Mouse (Mus musculus) layer of hippocampus, postnatal 10 days (tissue): ENCODE results near the gene Cep104. TPM values are rescaled to one million over a fixed set of nuclear protein-coding genes. Genes with fewer than 3 reads are reported as not detected.

Source experiments
- DNase-seq, 2 experiments: peaks; one replicate each; pipeline ENCODE4 v3.0.0; 2021; ENCODE audit warnings: low spot score in 2 of 2
- total RNA-seq, 2 experiments: library from RNA; stranded (reverse); gene quantifications; 2 replicates each; pipeline ENCODE4 v1.2.3; 2021

The Cep104 gene
- total RNA-seq, 2 experiments from 2014 or later = 26.9 to 27.6 TPM

DNA sequence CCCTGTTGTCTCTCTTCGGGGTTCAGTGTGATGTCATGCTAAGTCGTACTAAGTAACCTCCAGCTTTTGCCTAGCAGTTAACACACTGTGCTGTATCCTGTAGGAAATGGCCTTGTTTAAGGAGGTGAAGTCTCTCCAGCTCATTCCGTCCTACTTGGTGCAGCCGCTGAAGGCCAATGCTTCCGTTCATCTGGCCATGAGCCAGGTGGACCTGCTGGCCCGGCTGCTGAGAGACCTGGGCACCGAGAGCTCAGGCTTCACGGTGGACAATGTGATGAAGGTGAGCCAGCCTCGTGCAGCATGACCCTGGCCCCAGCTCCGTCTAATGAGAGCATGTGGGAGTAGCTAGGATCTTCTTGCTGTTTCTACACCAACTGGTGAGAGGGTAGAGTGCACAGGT is 17.7 kb downstream of the Cep104 start:
- no peak for DNase-seq

DNA sequence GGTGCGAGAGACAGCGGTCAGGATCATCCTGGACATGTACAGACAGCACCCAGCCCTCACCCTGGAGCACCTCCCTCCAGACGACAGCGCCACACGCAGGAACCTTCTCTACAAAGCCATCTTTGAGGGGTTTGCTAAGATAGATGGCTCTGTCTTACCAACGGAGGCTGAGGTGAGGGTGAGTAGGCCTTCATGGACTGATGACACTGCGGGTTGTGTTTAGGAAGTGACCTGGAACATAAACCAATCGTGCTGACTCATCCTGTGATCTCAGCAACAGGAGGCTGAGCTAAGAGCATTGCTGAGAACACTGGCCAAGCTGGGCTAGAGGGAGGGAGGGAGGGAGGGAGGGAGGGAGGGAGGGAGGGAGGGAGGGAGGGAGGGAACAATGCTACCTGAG is 18.5 kb downstream of the Cep104 start:
- DNase-seq = no peak

DNA sequence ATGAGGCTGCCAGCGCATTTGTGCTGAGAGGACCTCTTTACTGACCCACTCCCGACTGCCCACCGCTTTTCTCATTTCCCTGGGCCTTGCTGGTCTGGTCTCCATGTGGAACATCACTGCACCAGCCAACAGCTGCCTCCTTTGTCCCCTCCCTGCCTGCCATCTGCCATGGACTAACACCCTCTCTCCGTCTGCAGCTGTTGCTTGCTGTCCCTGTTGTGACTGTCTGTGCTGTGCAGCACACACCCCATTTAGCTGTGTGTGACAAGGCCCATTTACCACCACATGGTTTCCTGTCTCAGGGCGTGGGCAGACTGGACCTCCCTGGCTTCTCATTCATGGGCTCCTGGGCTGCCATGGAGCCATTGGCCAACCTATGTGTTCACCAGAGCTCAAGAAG is 30.5 kb downstream of the Cep104 start:
- DNase-seq = no peak

DNA sequence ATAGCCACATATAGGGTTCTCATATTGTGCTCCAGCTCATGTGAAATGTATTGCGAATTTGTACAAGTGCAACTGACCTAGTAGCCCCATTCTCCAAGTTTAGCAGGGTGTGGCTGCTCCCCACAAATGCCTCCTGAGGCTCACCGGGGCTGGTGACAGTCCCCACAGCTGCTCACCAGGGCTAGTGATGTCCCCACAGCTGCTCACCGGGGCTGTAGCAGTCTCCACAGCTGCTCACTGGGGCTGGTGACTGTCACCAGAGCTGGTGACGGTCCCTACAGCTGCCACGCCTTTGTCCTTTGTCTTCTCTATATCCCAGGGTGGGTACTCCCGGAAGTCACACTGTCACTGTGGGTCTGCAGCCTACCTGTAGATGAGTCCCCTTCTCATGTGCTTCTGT is 31.3 kb downstream of the Cep104 start:
- DNase-seq = no peak

DNA sequence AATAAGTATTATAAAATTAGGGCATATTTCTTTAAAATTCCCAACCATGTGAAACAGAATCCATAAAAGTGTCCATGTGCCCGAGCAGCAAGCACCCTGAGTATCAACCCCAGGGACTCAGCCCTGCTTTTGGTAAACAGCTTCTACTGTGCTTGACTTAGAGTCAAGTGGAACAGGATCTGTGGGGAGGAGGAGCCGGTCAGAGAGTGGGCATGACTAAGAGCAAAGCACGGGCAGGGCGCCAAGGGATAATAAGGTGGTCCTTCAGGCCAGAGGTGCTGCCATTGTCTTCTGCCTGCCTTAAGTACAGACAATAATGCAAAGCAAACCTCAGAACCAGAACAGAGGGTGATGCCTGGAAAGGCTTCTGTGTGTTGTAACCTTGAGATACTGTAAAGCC is 32.8 kb downstream of the Cep104 start:
- DNase-seq = no peak

DNA sequence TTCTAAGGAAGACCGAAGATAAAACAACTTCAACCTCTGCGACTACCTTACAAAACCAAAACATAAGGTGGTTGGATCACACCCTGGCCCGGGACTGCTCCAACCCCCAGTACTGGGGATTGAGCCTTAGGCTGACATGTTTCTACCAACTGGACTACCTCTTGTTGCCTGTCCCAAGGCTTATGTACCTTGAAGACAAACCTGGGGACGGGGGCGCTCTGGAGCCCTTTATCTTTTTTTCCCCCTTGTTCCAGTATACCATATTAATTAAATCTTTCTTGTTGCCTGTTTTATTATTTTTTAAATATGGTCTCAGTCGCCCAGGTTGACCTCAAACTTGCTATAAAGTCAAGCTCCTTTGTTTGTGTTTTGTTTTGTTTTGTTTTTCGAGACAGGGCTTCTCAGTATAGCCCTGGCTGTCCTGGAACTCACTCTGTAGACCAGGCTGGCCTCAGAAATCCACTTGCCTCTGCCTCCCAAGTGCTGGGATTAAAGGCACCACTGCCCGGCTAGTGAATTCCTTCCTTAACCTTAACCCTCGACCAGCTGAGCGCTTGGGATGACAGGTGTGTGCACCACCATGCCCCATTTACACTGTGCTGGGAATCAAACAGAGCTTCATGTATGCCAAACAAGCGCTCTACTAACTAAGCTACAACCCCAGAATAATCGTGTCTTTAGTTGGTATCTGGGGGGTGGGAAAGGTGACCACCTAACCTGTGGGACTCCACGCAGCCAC is 36.1 kb downstream of the Cep104 start:
- DNase-seq = no peak

DNA sequence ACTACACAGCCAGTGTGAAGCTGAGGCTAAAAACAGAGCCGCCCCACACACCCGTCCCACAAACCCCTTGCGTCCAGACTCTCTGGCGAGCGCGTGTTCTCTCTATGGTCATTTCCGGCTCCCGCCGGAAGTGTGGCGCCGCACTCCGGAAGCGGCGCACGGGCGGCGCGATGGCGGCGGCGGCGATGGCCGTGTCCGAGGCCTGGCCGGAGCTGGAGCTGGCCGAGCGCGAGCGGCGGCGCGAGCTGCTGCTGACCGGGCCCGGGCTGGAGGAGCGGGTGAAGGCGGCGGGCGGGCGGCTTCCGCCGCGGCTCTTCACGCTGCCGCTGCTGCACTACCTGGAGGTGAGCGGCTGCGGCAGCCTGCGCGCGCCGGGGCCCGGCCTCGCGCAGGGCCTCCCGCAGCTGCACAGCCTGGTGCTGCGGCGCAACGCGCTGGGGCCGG is 36.7 kb downstream of the Cep104 start, which contains the start of gene Lrrc47:
Gene Lrrc47 (plus strand): TSS at position 86 of the 444 bp plus-strand sequence.
- DNase-seq = peak; percentile 81 to 83

DNA sequence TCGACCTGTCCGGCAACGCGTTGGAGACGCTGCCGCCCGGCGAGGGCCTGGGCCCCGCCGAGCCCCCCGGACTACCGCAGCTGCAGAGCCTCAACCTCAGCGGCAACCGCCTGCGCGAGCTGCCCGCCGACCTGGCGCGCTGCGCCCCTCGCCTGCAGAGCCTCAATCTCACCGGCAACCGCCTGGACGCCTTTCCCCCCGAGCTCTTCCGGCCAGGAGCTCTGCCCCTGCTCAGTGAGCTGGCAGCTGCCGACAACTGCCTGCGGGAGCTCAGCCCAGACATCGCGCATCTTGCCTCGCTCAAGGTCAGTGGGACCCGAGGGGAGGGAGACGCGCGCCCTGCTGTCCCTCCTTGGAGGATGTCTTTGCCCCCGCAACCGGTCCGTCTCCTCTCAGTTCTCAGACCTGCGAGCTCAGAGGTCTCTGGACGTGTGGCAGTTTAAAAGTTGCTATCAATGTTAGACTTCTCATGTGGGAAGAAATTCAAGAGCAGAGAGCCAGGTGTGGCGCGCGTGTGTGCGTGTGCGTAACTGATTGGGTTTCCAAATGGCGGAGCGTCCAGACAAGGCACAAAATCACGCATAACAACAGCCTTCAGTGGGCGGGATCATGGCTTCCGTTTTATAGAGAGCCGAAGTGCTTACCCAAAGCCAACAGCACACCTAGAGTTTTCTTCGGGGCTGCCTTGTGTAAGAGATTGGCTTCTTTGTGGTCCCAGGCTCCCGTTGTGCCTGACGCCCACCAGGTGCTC is 37.3 kb downstream of the Cep104 start:
- peak; percentile 23 to 36 for DNase-seq

DNA sequence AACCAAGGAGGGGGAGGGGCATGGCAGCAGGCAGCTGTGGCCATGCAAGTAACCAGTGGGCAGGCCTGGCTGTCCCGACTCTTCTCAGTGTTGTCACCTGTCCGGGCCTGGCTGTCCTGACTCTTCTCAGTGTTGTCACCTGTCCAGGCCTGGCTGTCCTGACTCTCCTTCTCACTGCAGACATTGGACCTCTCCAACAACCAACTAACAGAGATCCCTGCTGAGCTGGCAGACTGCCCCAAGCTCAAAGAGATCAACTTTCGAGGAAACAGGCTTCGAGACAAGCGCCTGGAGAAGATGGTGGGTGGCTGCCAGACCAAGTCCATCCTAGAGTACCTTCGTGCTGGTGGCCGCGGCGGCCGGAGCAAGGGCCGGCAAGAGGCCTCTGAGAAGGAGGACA is 40.5 kb downstream of the Cep104 start:
- no peak for DNase-seq

DNA sequence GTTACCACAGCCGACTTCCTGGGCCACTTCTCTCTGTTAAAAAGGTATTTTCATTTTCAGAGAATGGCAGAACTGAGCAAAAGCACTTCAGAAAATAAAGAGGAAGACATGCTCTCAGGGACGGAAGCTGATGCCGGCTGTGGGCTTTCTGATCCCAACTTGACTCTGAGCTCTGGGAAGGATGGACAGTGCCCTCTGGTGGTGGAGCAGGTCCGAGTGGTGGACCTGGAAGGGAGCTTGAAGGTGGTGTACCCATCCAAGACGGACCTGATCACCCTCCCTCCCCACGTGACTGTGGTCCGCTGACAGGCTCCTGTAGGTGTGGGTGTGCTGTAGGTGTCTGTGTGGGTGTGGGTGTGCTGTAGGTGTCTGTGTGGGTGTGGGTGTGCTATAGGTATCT is 44.6 kb downstream of the Cep104 start:
- DNase-seq = peak in 1 of 2 experiments; percentile 51

DNA sequence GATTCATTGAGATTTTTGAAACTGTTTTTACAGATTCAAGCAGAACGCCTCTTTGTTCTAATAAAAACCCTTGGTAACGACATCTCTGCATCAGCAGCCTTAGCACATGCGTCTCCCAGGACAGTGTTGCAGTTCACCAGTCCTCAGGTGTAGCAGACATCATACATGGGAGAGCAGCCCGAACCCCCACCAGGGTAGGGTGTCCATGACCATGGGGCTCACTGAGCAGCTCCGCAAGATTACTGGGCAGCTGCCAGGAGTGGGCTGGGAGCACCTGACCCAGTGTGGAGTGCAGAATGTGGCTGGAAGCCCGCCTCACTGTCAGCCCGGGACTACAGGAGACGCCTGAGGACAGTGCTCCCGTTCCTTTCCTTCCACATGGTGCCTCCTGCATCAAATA is 46.4 kb downstream of the Cep104 start:
- DNase-seq = peak in 1 of 2 experiments; percentile 19

DNA sequence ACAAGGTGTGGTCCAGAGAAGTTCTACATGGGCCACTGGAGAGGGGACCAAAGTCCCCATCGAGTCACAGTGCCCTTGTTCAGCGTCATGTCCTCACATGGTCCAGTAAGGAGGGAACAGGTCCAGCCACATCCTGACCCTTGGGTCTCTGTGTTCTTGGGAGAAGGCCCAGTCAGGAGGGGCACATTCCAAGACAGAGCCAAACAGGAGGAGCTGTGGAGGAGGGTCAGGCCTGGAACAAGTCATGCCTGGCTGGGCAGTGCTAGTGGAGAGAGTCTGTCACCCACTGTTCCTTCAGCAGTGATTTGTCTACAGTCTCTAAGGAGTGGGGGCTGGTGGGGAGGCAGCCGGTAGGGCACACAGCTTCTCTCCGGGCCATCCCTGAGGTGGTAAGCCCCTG is 47.4 kb downstream of the Cep104 start:
- no peak for DNase-seq

DNA sequence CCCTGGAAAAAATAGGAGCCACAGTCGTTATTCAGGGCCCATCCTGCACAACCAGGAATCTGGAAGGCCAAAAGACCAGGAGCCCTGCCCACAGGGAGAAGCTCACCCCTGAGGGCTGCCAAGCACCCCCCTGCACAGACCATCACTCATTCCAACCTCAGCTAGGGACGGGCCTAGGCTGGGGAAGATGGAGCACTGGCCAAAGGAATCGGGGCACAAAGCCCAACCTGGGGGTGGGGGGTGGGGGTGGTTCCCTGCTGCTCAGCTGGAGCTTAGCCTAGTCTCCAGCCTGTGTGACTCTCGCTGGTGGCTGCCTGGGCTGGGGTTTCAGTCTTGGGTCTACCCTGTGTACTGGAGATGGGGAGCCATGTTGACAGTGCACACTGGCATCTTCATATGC is 47.9 kb downstream of the Cep104 start:
- peak in 1 of 2 experiments; percentile 32 for DNase-seq

DNA sequence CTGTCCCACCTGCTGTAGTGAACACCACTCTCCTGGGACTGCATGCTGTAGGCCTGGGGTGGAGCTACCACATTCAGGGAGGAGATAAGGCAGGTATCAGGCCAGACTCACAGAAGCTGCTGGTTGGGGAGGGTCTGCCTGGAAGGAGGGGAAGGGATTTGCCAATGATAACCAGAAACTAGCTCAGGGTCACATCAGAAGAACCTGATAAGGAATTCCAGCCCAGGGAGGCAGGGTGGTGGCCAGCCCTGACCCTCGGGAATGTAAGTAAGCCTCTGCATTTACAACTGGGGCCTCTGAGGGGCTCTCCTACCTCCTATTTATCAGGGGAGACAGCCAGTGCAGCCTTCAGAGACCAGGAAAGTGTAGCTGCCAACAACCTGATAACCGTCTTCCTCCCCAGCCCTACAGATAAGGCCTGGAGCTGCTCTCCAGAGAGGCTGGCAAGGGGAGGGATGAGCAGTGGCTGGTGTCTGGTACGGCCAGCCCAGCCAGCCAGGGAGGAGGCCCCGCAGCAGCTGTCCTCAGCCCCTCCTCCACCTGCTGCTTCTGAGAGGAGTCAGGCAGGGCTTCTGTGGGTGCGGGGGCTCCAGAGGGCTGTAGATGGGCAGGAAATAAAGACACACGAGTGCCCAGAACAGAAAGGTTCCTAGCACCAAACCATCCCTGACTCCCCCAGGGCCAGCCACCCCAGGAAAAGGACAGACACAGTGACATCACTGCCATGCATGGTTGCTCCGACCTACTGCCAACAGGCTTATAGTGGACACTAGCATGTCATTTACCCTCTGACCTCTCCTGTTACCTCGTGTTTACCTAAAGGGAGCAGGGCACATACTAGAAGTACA is 49.0 kb downstream of the Cep104 start:
- DNase-seq = peak in 1 of 2 experiments; percentile 30

DNA sequence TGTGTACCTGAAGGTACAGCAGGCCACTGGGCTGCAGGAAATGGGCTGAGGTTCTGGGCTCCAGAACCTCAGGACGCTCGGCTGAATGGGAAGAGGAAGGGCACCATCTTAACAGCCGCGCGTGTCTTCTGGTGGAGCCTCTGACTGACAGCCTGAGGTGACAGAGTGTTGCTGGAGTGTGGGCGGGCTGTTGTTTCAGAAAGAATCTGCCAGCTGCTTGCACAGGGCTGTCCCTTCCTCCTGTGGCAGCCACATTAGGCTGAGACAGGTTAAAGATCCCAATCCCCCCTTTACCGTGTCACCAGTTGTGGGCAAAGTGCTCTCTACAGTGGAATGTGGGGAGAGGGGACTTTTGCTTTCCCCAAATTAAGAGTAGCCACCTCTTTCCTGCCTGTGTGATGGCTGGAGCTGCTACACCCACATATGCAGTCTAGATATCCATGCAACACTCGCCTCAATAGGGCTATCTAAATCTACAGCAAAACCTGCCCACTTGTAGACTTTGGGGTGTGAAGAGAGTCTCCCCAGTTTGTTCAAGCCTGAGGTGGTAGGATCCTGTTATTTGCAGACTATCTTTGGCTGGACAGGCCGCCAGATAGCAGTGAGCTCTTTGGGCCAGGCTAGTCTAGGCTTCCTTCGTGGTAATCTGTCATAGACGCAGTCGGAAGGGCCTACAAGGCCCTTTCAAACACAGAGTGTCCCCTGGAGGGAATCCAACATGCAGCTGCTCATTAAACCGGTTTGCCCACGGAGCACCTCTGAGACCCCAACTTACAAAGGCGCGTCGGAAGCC is 49.9 kb downstream of the Cep104 start:
- peak in 1 of 2 experiments; percentile 17 for DNase-seq

DNA sequence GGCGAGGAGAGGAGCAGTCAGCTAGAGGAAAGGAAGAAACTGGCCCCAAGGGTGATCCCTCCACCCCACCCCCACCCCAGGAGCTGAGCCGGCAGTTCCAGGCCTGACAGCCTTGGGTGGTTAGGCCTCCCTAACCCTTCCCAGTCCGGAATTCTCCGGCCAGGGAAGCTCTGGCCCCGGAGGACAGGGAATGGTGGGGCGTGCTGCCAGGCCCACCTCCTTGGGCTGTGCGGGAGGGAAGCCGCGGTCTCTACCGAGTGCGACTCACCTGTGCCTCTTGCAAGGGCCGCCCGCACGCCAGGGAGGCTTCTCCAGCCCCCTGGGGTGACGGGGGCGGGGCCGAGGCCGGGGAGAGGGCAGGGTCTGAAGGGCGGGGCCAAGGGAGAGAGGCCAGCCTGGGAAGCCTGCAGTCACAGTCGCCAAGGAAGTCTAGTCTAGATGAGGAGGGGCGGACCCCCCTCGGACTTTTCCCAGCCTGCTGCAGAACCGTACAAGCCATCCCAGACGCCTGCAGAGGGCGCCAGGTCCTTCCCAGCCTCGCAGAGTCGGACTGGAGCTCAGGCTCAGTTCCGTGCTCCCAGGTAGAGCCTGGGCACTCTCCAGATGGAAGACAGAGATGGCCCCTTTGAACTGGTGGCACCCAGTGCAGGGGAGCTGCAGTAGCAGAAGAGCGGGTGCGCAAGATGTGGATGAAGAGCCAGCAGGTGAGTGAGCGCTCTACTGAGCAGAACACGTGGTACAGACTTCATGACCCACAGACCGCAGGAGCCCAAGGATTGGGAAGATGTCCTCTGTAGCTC is 50.8 kb downstream of the Cep104 start, which contains the start of gene Smim1:
Gene Smim1 (minus strand): TSS at position 590 of the 800 bp plus-strand sequence.
- peak; percentile 66 to 70 for DNase-seq

DNA sequence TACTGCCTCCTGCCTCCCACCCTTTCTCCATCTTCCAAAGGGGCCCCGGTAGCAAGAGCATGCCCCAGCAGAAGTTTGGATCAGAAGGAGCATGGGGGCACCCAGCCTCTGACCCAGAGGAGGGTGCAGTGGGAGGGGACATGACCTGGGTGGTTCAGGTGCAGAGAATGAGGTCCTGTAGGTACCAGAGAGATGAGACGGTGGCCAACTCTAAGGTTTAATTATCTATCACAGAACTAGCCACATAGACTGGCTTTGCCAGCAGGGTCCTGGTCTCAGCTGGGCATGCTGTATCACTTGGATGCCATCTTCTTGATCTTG is 51.4 kb downstream of the Cep104 start:
- no peak for DNase-seq

DNA sequence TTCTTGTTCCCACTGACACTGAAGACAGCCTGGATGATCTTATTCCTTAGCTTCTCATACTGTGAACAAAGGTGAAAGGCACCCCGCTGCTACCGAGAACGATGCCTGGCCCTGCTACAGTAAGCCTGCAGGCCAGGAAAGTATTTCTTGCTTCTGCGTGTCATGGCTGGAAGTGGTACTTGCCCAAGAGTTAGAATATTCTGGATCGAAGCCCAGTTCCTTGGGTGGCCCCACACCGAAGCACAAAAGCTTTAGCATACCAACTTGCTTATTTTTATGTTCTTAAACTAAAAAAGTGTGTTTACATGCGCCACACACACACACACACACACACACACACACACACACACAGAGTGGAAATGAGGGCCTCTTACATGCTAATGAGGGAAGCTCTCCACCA is 53.1 kb downstream of the Cep104 start:
- no peak for DNase-seq

DNA sequence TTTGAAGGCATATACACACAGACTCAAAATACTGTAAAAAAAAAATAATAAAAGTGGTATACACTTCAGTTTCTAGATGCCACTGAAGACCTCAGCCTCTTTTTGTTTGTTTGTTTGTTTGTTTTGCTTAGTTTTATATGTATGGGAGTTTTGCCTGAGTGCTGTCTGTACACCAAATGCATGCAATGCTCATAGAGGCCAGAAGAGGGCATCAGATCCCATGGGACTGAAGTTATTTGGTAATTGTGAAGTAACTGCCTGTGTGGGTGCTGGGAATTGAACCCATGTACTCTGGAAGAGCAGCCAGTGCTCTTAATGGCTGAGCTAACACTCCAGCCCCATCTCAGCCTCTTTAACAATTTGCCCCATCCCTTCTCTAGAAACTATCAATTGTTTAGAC is 53.7 kb downstream of the Cep104 start:
- no peak for DNase-seq

DNA sequence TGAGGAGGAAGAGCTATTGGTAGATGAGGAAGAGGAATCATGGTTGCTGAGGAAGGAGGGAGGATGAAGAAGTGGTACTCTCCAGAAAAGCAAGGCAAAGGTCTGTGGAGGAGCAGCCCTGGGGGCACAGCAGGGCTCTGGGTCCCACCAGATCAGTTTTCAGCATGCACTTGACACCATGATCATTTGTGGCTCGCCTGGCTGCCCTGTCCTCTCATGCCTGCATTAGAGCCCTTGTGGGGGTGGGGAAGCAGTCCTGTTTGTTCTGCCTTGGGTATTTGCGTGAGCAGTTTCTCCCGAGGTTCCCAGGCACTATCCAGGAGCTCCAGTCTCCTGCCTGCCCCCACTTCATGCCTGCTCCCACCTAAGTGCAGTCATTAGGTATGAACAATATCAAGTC is 62.1 kb downstream of the Cep104 start:
- DNase-seq = no peak
